Mouse (Mus musculus) kidney, embryonic 15.5 days (tissue): ENCODE results near the gene Sdccag8. TPM values are rescaled to one million over a fixed set of nuclear protein-coding genes. Genes with fewer than 3 reads are reported as not detected.

ENCODE experiments used
- ATAC-seq: fragments of 200-750 bp; cut with Nextera tagmentation; replicated peaks from 2 replicates; pipeline ENCODE4 v1.8.0; 2017; ENCODE audit warnings: moderate TSS enrichment; ENCODE audit not compliant: low FRiP score
- H3K27ac ChIP-seq: fragments of 300-500 bp; sonication (generic); 2 replicates; pipeline ENCODE4 v1.5.1; 2015; ENCODE audit warnings: mild to moderate bottlenecking, inconsistent platforms
- H3K27me3 ChIP-seq: fragments of 300-500 bp; sonication (generic); 2 replicates; pipeline ENCODE4 v1.6.1; 2015; ENCODE audit warnings: inconsistent platforms
- H3K36me3 ChIP-seq: fragments of 300-500 bp; sonication (generic); 2 replicates; pipeline ENCODE4 v1.6.1; 2015; ENCODE audit warnings: inconsistent platforms
- H3K4me1 ChIP-seq: fragments of 300-500 bp; sonication (generic); 2 replicates; pipeline ENCODE4 v1.6.1; 2015; ENCODE audit warnings: inconsistent platforms
- H3K4me2 ChIP-seq: fragments of 300-500 bp; sonication (generic); 2 replicates; pipeline ENCODE4 v1.6.1; 2015; ENCODE audit warnings: moderate library complexity, mild to moderate bottlenecking, inconsistent platforms
- H3K4me3 ChIP-seq: fragments of 300-500 bp; sonication (generic); replicated peaks from 2 replicates; pipeline ENCODE4 v1.5.1; 2015; ENCODE audit warnings: mild to moderate bottlenecking, inconsistent platforms
- H3K9ac ChIP-seq: fragments of 300-500 bp; sonication (generic); 2 replicates; pipeline ENCODE4 v1.6.1; 2015; ENCODE audit warnings: mild to moderate bottlenecking, inconsistent platforms
- H3K9me3 ChIP-seq: fragments of 300-500 bp; sonication (generic); replicated peaks from 2 replicates; pipeline ENCODE4 v1.6.1; 2016; ENCODE audit warnings: inconsistent platforms
- WGBS: fragments of 180-500 bp; shearing (Covaris S2); methylation state at CpG from one replicate; pipeline ENCODE4 v1.1.7; 2015; ENCODE audit warnings: mixed read lengths; 5-methylcytosine and 5-hydroxymethylcytosine counted together
- microRNA counts: library from miRNA; unstranded; fragments of <30 nt; microRNA quantifications from one replicate; lab custom pipeline; 2016
- microRNA-seq: library from miRNA; unstranded; fragments of <30 nt; microRNA quantifications from one replicate; pipeline ENCODE4, GENCODE M21; 2016
- polyA plus RNA-seq: library from polyadenylated mRNA; unstranded; fragments of >200 nt; fragmentation: Nextera tagmentation; extraction: Ambion mirVana; gene quantifications from 2 replicates; pipeline ENCODE4 v1.2.1, GENCODE M21; 2015

Gene Sdccag8
- polyA plus RNA-seq, 1 experiment from 2014 or later: 17.1 TPM

DNA sequence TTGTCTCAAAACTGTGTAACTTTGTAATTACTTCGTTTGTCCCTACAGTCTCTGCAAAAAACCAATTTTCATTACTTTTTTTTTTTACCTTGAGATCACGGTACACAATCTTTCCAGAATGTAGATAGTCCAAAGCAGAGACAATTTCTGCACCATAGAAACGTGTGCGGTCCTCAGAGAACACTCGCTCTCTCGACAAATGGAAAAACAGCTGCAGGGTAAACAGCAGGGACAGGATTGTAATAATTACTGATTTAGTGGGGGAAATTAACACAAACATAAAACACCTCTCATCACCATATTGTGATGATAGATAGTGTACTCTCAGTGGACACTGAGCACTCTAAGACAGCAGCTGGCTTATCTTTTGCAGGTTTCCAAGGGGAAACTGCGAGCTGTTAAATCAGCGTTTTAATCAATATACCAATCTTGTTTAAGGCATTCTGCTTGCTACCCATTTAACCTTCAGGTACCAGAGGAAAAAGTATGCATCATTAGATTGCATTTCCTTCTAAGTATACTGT is 252.7 kb downstream of the Sdccag8 start:
- no peak overlapping the region for H3K4me2 ChIP-seq
- WGBS: 84% methylated on average over 8 of the region's 8 CpGs
- no peaks in the 10 kb centered on the region for H3K4me1 ChIP-seq
- H3K27ac ChIP-seq: no peak overlapping the region
- H3K4me3 ChIP-seq: no peak overlapping the region
- H3K9ac ChIP-seq: no peak overlapping the region
- 0 out of 2 replicates have a peak, but pooled peaks cover 4% of the 10 kb centered on the region for H3K36me3 ChIP-seq
- no peaks in the 10 kb centered on the region for H3K9me3 ChIP-seq
- no peaks in the 10 kb centered on the region for H3K27me3 ChIP-seq
- no peak for ATAC-seq

DNA sequence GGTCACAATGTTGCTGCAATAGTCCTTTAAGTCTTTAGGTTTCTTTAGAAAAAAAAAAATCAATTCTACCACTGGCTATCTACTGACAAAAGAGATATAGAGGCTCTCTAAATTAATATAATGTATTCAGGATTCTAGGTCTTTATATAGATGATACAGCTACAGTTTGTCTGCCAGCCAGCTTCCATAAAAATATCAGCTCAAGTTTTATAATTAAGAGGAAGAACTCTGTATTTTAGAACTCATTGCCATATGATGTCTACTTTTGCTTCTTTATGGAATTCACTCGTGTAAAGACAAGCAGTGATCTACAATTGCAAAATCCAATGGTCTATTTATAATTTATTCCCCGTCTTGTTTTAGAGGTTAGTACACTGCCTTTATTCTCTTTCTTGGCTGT is 254.7 kb downstream of the Sdccag8 start:
- 79% methylated on average over 2 of the region's 2 CpGs for WGBS
- no peak for ATAC-seq
- no peak overlapping the region for H3K27ac ChIP-seq

More for the DNA sequence above, 254.7 kb downstream of the Sdccag8 start:
- Histone ChIP-seq H3K4me2 (no peak overlapping the region), H3K9ac (no peak overlapping the region), H3K4me3 (no peak overlapping the region), H3K27me3 (no peaks in the 10 kb centered on the region), H3K36me3 (0 out of 2 replicates have a peak, but pooled peaks cover 4% of the 10 kb centered on the region), H3K9me3 (no peaks in the 10 kb centered on the region), H3K4me1 (no peaks in the 10 kb centered on the region)

MicroRNAs encoded within 50 kb of the gene (microRNA counts, 519-probe panel; counts per million panel counts)
- microRNA mmu-miR-350 (lab: Ali Mortazavi, UCI): 2,658 counts per million, percentile 59 among the panel's probes with 10 or more counts

Small RNAs within 50 kb of the gene (microRNA-seq; reads per million reads assigned to microRNA genes)
- gene Gm25993: not detected
- gene Mir350: 263 reads per million, percentile 69 among the genes with 10 or more reads in this experiment

Other genes with a start within 250 kb of the Sdccag8 start
- gene Cep170, start 593 bp upstream of the Sdccag8 start, polyA plus RNA-seq: 21.5 and 21.9 TPM in 2 replicates